Mouse (Mus musculus): Measurements from ENCODE around the gene Cacna2d1. TPM values are rescaled to one million over a fixed set of nuclear protein-coding genes. Genes with fewer than 3 reads are reported as not detected.

The Cacna2d1 gene
- polyA plus RNA-seq, 1 experiment from 2014 or later = 11.3 TPM

GRCm38 (mm10) chr5:16033569-16033968 lies 99.1 kb downstream of the Cacna2d1 start:
- Histone ChIP-seq H3K27ac (replicated peaks; ENCODE audit: low read depth, low read length) (no peak overlapping the region), H3K9me3 (replicated peaks; ENCODE audit: control insufficient read depth, low read length) (no peaks in the 10 kb centered on the region), H3K36me3 (replicated peaks; ENCODE audit: control insufficient read depth, insufficient read depth, low read depth, low read length) (no peaks in the 10 kb centered on the region), H3K9ac (replicated peaks; ENCODE audit: low read length) (no peak overlapping the region), H3K4me2 (ENCODE audit: low read depth, low read length) (no peak overlapping the region), H3K4me3 (ENCODE audit: low read depth, low read length) (no peak overlapping the region), H3K4me1 (ENCODE audit: control insufficient read depth, insufficient read depth, low read length) (no peaks in the 10 kb centered on the region), H3K27me3 (ENCODE audit: control insufficient read depth, insufficient read depth, low read length) (no peaks in the 10 kb centered on the region)
- ATAC-seq (replicated peaks; ENCODE audit: insufficient number of reproducible peaks, low FRiP score, low TSS enrichment, low read depth) = no peak
- WGBS = 85% methylated on average over 1 of the region's 1 CpGs
- DNase-seq (ENCODE audit: low spot score) = no peak

- H3K4me1 ChIP-seq (ENCODE audit: control insufficient read depth, insufficient read depth, low read length) = no peaks in the 10 kb centered on the region
- H3K27ac ChIP-seq (replicated peaks; ENCODE audit: low read depth, low read length) = no peak overlapping the region
- DNase-seq (ENCODE audit: low spot score) (no peak), ATAC-seq (replicated peaks; ENCODE audit: insufficient number of reproducible peaks, low FRiP score, low TSS enrichment, low read depth) (no peak)
- H3K4me3 ChIP-seq (ENCODE audit: low read depth, low read length) = no peak overlapping the region
- no peaks in the 10 kb centered on the region for H3K27me3 ChIP-seq (ENCODE audit: control insufficient read depth, insufficient read depth, low read length)
- H3K4me2 ChIP-seq (ENCODE audit: low read depth, low read length) = no peak overlapping the region
- H3K36me3 ChIP-seq (replicated peaks; ENCODE audit: control insufficient read depth, insufficient read depth, low read depth, low read length) = no peaks in the 10 kb centered on the region
- H3K9me3 ChIP-seq (replicated peaks; ENCODE audit: control insufficient read depth, low read length) = no peaks in the 10 kb centered on the region
- 62% methylated on average over 1 of the region's 1 CpGs for WGBS
- no peak overlapping the region for H3K9ac ChIP-seq (replicated peaks; ENCODE audit: low read length)
Measured at GRCm38 (mm10) chr5:16035259-16035658, 100.8 kb downstream of the Cacna2d1 start.

GRCm38 (mm10) chr5:16045147-16045878 lies 110.8 kb downstream of the Cacna2d1 start:
- H3K36me3 ChIP-seq (replicated peaks; ENCODE audit: control insufficient read depth, insufficient read depth, low read depth, low read length) = no peaks in the 10 kb centered on the region
- H3K27ac ChIP-seq (replicated peaks; ENCODE audit: low read depth, low read length) = no peak overlapping the region
- 84% methylated on average over 6 of the region's 6 CpGs for WGBS
- H3K9ac ChIP-seq (replicated peaks; ENCODE audit: low read length) = no peak overlapping the region
- H3K27me3 ChIP-seq (ENCODE audit: control insufficient read depth, insufficient read depth, low read length) = no peaks in the 10 kb centered on the region
- H3K9me3 ChIP-seq (replicated peaks; ENCODE audit: control insufficient read depth, low read length) = no peaks in the 10 kb centered on the region
- no peak for DNase-seq (ENCODE audit: low spot score)
- no peak for ATAC-seq (replicated peaks; ENCODE audit: insufficient number of reproducible peaks, low FRiP score, low TSS enrichment, low read depth)
- no peak overlapping the region for H3K4me3 ChIP-seq (ENCODE audit: low read depth, low read length)
- H3K4me2 ChIP-seq (ENCODE audit: low read depth, low read length) = no peak overlapping the region
- H3K4me1 ChIP-seq (ENCODE audit: control insufficient read depth, insufficient read depth, low read length) = no peaks in the 10 kb centered on the region

GRCm38 (mm10) chr5:16047452-16048191 lies 113.1 kb downstream of the Cacna2d1 start:
- H3K27ac ChIP-seq (replicated peaks; ENCODE audit: low read depth, low read length) = no peak overlapping the region
- WGBS = 68% methylated on average over 10 of the region's 10 CpGs
- ATAC-seq (replicated peaks; ENCODE audit: insufficient number of reproducible peaks, low FRiP score, low TSS enrichment, low read depth) = no peak
- no peaks in the 10 kb centered on the region for H3K36me3 ChIP-seq (replicated peaks; ENCODE audit: control insufficient read depth, insufficient read depth, low read depth, low read length)
- no peak overlapping the region for H3K4me3 ChIP-seq (ENCODE audit: low read depth, low read length)
- DNase-seq (ENCODE audit: low spot score) = no peak
- H3K4me2 ChIP-seq (ENCODE audit: low read depth, low read length) = no peak overlapping the region
- no peaks in the 10 kb centered on the region for H3K9me3 ChIP-seq (replicated peaks; ENCODE audit: control insufficient read depth, low read length)
- no peak overlapping the region for H3K9ac ChIP-seq (replicated peaks; ENCODE audit: low read length)
- no peaks in the 10 kb centered on the region for H3K4me1 ChIP-seq (ENCODE audit: control insufficient read depth, insufficient read depth, low read length)
- no peaks in the 10 kb centered on the region for H3K27me3 ChIP-seq (ENCODE audit: control insufficient read depth, insufficient read depth, low read length)

- WGBS = 69% methylated on average over 2 of the region's 2 CpGs
- no peaks in the 10 kb centered on the region for H3K27me3 ChIP-seq (ENCODE audit: control insufficient read depth, insufficient read depth, low read length)
- H3K4me1 ChIP-seq (ENCODE audit: control insufficient read depth, insufficient read depth, low read length) = no peaks in the 10 kb centered on the region
- no peaks in the 10 kb centered on the region for H3K9me3 ChIP-seq (replicated peaks; ENCODE audit: control insufficient read depth, low read length)
- no peak overlapping the region for H3K27ac ChIP-seq (replicated peaks; ENCODE audit: low read depth, low read length)
- no peak overlapping the region for H3K4me3 ChIP-seq (ENCODE audit: low read depth, low read length)
- no peak for DNase-seq (ENCODE audit: low spot score)
- ATAC-seq (replicated peaks; ENCODE audit: insufficient number of reproducible peaks, low FRiP score, low TSS enrichment, low read depth) = no peak
- no peak overlapping the region for H3K9ac ChIP-seq (replicated peaks; ENCODE audit: low read length)
- H3K36me3 ChIP-seq (replicated peaks; ENCODE audit: control insufficient read depth, insufficient read depth, low read depth, low read length) = no peaks in the 10 kb centered on the region
- H3K4me2 ChIP-seq (ENCODE audit: low read depth, low read length) = no peak overlapping the region
Measured at GRCm38 (mm10) chr5:16056795-16057194, 122.3 kb downstream of the Cacna2d1 start.

- H3K27ac ChIP-seq (replicated peaks; ENCODE audit: low read depth, low read length) = no peak overlapping the region
Measured at GRCm38 (mm10) chr5:16062773-16063172, 128.3 kb downstream of the Cacna2d1 start.

GRCm38 (mm10) chr5:16063273-16063672 lies 128.8 kb downstream of the Cacna2d1 start:
- no peak overlapping the region for H3K4me2 ChIP-seq (ENCODE audit: low read depth, low read length)
- no peaks in the 10 kb centered on the region for H3K27me3 ChIP-seq (ENCODE audit: control insufficient read depth, insufficient read depth, low read length)
- H3K9ac ChIP-seq (replicated peaks; ENCODE audit: low read length) = no peak overlapping the region
- ATAC-seq (replicated peaks; ENCODE audit: insufficient number of reproducible peaks, low FRiP score, low TSS enrichment, low read depth) = no peak
- no peaks in the 10 kb centered on the region for H3K4me1 ChIP-seq (ENCODE audit: control insufficient read depth, insufficient read depth, low read length)
- no peak overlapping the region for H3K27ac ChIP-seq (replicated peaks; ENCODE audit: low read depth, low read length)
- no peaks in the 10 kb centered on the region for H3K36me3 ChIP-seq (replicated peaks; ENCODE audit: control insufficient read depth, insufficient read depth, low read depth, low read length)
- DNase-seq (ENCODE audit: low spot score) = no peak
- H3K9me3 ChIP-seq (replicated peaks; ENCODE audit: control insufficient read depth, low read length) = no peaks in the 10 kb centered on the region
- H3K4me3 ChIP-seq (ENCODE audit: low read depth, low read length) = no peak overlapping the region

More at GRCm38 (mm10) chr5:16062773-16063172, 128.3 kb downstream of the Cacna2d1 start:
- DNase-seq (ENCODE audit: low spot score) (no peak), ATAC-seq (replicated peaks; ENCODE audit: insufficient number of reproducible peaks, low FRiP score, low TSS enrichment, low read depth) (no peak)
- Histone ChIP-seq H3K9me3 (replicated peaks; ENCODE audit: control insufficient read depth, low read length) (no peaks in the 10 kb centered on the region), H3K4me1 (ENCODE audit: control insufficient read depth, insufficient read depth, low read length) (no peaks in the 10 kb centered on the region), H3K9ac (replicated peaks; ENCODE audit: low read length) (no peak overlapping the region), H3K4me2 (ENCODE audit: low read depth, low read length) (no peak overlapping the region), H3K36me3 (replicated peaks; ENCODE audit: control insufficient read depth, insufficient read depth, low read depth, low read length) (no peaks in the 10 kb centered on the region), H3K27me3 (ENCODE audit: control insufficient read depth, insufficient read depth, low read length) (no peaks in the 10 kb centered on the region), H3K4me3 (ENCODE audit: low read depth, low read length) (no peak overlapping the region)
- 64% methylated on average over 5 of the region's 5 CpGs for WGBS

GRCm38 (mm10) chr5:16063949-16064348 lies 129.5 kb downstream of the Cacna2d1 start:
- ATAC-seq (replicated peaks; ENCODE audit: insufficient number of reproducible peaks, low FRiP score, low TSS enrichment, low read depth) (no peak), DNase-seq (ENCODE audit: low spot score) (no peak)
- Histone ChIP-seq H3K4me1 (ENCODE audit: control insufficient read depth, insufficient read depth, low read length) (no peaks in the 10 kb centered on the region), H3K27ac (replicated peaks; ENCODE audit: low read depth, low read length) (no peak overlapping the region), H3K9ac (replicated peaks; ENCODE audit: low read length) (no peak overlapping the region), H3K9me3 (replicated peaks; ENCODE audit: control insufficient read depth, low read length) (no peaks in the 10 kb centered on the region), H3K27me3 (ENCODE audit: control insufficient read depth, insufficient read depth, low read length) (no peaks in the 10 kb centered on the region), H3K4me3 (ENCODE audit: low read depth, low read length) (no peak overlapping the region), H3K36me3 (replicated peaks; ENCODE audit: control insufficient read depth, insufficient read depth, low read depth, low read length) (no peaks in the 10 kb centered on the region), H3K4me2 (ENCODE audit: low read depth, low read length) (no peak overlapping the region)
- WGBS = 78% methylated on average over 3 of the region's 3 CpGs

All from embryonic facial prominence, embryonic 11.5 days (tissue).